Mouse (Mus musculus) midbrain, embryonic 14.5 days (tissue): Measurements from ENCODE around the gene Slc25a23. TPM values are rescaled to one million over a fixed set of nuclear protein-coding genes. Genes with fewer than 3 reads are reported as not detected.

Experiments used
- ATAC-seq: fragments of 200-750 bp; cut with Nextera tagmentation; 2 replicates; pipeline ENCODE4 v1.8.0; 2017; ENCODE audit warnings: moderate number of reproducible peaks, moderate library complexity; ENCODE audit not compliant: low FRiP score, low TSS enrichment
- DNase-seq: peaks from one replicate; pipeline ENCODE4 v3.0.0-alpha.2; 2015
- H3K27ac ChIP-seq: fragments of 300-500 bp; sonication (generic); replicated peaks from 2 replicates; pipeline ENCODE4 v1.5.1; 2014; ENCODE audit warnings: mild to moderate bottlenecking, low read depth, low read length, moderate library complexity
- H3K27me3 ChIP-seq: fragments of 300-500 bp; sonication (generic); 2 replicates; pipeline ENCODE4 v1.6.1; 2014; ENCODE audit warnings: low read length, control low read depth, mixed read lengths; ENCODE audit not compliant: control insufficient read depth, insufficient read depth
- H3K36me3 ChIP-seq: fragments of 300-500 bp; sonication (generic); 2 replicates; pipeline ENCODE4 v1.6.1; 2014; ENCODE audit warnings: low read length, control low read depth; ENCODE audit not compliant: control insufficient read depth, insufficient read depth
- H3K4me1 ChIP-seq: fragments of 300-500 bp; sonication (generic); 2 replicates; pipeline ENCODE4 v1.6.1; 2014; ENCODE audit warnings: mild to moderate bottlenecking, antibody characterized with exemption, low read length, control low read depth; ENCODE audit not compliant: control insufficient read depth, insufficient read depth
- H3K4me2 ChIP-seq: fragments of 300-500 bp; sonication (generic); 2 replicates; pipeline ENCODE4 v1.6.1; 2014; ENCODE audit warnings: mild to moderate bottlenecking, low read length, moderate library complexity
- H3K4me3 ChIP-seq: fragments of 300-500 bp; sonication (generic); replicated peaks from 2 replicates; pipeline ENCODE4 v1.5.1; 2014; ENCODE audit warnings: low read depth, low read length
- H3K9ac ChIP-seq: fragments of 300-500 bp; sonication (generic); replicated peaks from 2 replicates; pipeline ENCODE4 v1.6.1; 2014; ENCODE audit warnings: mild to moderate bottlenecking, low read length, moderate library complexity
- H3K9me3 ChIP-seq: fragments of 300-500 bp; sonication (generic); 2 replicates; pipeline ENCODE4 v1.6.1; 2016; ENCODE audit warnings: low read length, control low read depth, mixed read lengths; ENCODE audit not compliant: control insufficient read depth
- WGBS: fragments of 180-500 bp; shearing (Covaris S2); extraction: QIAGEN DNeasy Blood & Tissue Kit; methylation state at CpG from one replicate; pipeline ENCODE4 v1.1.7; 2014; 5-methylcytosine and 5-hydroxymethylcytosine counted together
- polyA plus RNA-seq: library from polyadenylated mRNA; unstranded; fragments of >200 nt; fragmentation: Nextera tagmentation; extraction: Ambion mirVana; gene quantifications from 2 replicates; pipeline ENCODE4 v1.2.1, GENCODE M21; 2014

Gene Slc25a23
- polyA plus RNA-seq, 1 experiment from 2014 or later, result 31.6 TPM

DNA sequence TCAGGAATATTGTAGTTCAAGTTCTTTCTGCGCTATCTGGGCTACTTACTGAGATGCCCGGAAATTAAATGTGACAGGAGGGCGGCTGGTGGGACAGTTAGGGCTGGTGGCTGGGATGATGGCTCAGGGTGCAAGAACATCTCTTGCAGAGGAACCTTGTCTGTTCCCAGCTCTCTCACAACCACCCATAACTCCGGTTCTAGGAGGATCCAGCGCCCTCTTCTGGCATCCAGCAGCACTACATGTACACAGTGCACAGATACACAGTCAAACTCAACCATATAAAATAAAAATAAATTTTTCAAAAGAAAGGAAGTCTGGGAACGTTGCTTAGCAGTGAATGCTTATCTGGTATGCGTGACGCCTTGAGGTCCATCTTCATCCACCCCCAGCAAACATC lies 20.7 kb downstream of the Slc25a23 start:
- Histone ChIP-seq H3K4me3 (no peak overlapping the region), H3K9ac (no peak overlapping the region), H3K27ac (no peak overlapping the region), H3K4me1 (no peaks in the 10 kb centered on the region), H3K9me3 (no peaks in the 10 kb centered on the region), H3K27me3 (peaks cover 9% of the 10 kb centered on the region; the same call in 1 of the 2 replicates), H3K36me3 (no peaks in the 10 kb centered on the region), H3K4me2 (no peak overlapping the region)
- 46% methylated on average over 8 of the region's 8 CpGs for WGBS
- ATAC-seq, result no peak
- DNase-seq, result no peak

DNA sequence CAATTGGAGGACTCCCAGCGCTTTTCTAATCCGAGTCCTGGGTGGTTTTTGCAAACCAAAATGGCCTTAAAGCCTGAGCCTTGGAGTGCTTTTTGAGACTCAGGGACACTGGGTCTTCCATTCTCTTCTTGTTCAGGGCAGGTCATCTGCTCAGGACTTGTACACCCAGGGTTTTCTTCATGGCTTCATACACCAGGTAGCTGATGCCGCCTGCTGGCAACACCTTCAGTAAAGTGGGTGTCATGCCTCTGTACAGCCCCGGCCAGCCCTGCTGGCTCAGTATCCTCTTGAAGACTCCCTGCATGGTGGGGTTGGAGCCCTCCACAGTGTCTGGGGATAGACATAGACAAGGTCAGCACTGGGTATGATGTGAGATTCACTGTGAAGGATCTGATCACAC lies 26.8 kb downstream of the Slc25a23 start:
- Histone ChIP-seq H3K4me2 (0 out of 2 replicates have a peak overlapping the region, but pooled peaks have one; percentile 63), H3K9ac (no peak overlapping the region), H3K4me3 (no peak overlapping the region), H3K27ac (peak overlapping the region; percentile 87; the same call in 1 of the 2 replicates), H3K4me1 (peaks cover 11% of the 10 kb centered on the region), H3K27me3 (0 out of 2 replicates have a peak, but pooled peaks cover under 1% of the 10 kb centered on the region), H3K36me3 (peaks cover 10% of the 10 kb centered on the region), H3K9me3 (no peaks in the 10 kb centered on the region)
- WGBS, result 86% methylated on average over 4 of the region's 4 CpGs
- DNase-seq (no peak), ATAC-seq (no peak)

DNA sequence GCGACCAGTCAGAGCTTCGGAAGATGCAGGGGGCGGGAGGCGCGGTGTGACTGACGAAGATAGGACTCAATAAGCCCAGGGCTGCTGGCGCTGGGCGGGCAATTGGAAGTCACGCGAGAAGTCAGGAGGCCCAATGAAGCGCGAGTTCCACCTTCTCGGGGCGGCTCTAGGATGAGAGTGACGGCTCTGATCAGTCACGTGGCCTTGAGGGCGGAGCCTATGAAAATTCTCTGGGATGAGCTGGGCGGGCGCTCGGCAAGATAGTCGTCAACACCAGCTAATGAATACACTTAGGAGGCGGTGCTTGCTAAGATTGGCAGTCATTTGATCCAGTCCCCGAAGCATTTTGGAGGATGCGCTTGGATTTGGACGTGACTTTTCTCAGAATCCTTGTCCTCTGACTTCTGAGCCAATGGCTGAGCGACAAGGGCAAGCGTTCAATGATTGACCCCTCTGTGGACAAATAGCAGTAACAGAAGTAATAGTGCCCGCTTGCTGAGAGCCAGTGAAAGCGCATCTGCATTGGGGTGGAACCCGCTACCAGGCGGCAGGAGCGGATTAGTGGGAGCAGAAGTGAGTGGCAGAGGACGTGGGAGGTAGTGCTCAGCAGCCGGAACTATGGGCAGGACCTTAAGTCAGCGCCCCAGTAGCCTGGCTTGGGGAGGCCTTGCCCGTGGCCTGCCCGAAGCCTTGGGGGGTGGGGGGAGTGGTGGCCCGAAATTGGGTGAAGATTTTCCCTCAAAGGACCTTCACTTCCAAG lies 27.8 kb downstream of the Slc25a23 start:
- Histone ChIP-seq H3K9me3 (no peaks in the 10 kb centered on the region), H3K4me3 (peak overlapping the region; percentile 36), H3K27me3 (no peaks in the 10 kb centered on the region), H3K4me2 (peak overlapping the region; percentile 63), H3K4me1 (peaks cover 11% of the 10 kb centered on the region), H3K36me3 (peaks cover 21% of the 10 kb centered on the region), H3K9ac (no peak overlapping the region; the same call in 1 of the 2 replicates), H3K27ac (peak overlapping the region; percentile 87)
- peak; percentile 97 for ATAC-seq
- DNase-seq, result peak; percentile 100
- under 1% methylated on average over 38 of the region's 38 CpGs for WGBS

DNA sequence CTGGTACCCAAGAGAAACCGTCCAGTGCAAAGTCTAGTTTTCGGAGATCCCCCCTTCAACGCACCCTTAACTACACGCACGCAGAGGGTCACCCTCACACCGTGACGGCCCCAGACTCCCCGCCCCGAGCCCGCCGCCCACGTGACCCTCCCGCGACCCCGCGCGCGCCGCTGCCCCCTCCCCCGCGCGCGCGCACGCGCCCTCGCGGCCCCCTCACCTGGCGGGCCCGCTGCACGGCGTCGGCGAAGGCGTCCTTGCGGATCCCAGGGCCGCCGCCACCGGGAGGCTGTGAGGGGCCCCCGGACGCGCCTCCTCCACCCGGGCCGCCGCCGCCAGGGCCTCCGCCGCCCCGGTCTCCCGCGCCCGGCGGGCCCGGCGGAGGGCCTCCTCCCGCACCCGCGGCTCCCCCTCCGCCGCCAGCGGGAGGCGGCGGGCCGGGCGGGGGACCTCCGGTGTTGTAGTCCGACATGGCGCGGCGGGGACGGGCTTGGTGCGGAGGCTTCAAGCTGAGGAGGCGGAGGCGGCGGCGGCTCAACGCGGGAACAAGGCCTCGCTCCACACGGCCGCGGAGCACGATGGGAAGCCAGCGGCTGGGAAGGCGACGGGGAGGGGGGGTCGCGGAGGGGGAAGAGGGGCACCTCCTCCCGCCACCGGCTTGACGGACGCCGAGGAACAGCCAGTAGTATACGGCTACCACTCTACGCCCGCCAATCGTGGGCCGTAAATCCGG lies 28.6 kb downstream of the Slc25a23 start, which contains the start of gene Khsrp:
TSS of gene Khsrp (minus strand) at position 592 of the 730 bp plus-strand sequence.
- peak; percentile 0; the same call in 1 of the 2 replicates for ATAC-seq
- no peaks in the 10 kb centered on the region for H3K27me3 ChIP-seq
- H3K36me3 ChIP-seq, result peaks cover 28% of the 10 kb centered on the region
- DNase-seq, result peak; percentile 77
- peak within 1 kb of the TSS; percentile 98 for H3K4me2 ChIP-seq
- under 1% methylated on average over 97 of the region's 99 CpGs for WGBS
- H3K27ac ChIP-seq, result peak within 1 kb of the TSS; percentile 94
- peak within 1 kb of the TSS; percentile 83 for H3K4me3 ChIP-seq
- H3K9me3 ChIP-seq, result no peaks in the 10 kb centered on the region
- peak within 1 kb of the TSS; percentile 98 for H3K9ac ChIP-seq
- peaks cover 11% of the 10 kb centered on the region for H3K4me1 ChIP-seq

DNA sequence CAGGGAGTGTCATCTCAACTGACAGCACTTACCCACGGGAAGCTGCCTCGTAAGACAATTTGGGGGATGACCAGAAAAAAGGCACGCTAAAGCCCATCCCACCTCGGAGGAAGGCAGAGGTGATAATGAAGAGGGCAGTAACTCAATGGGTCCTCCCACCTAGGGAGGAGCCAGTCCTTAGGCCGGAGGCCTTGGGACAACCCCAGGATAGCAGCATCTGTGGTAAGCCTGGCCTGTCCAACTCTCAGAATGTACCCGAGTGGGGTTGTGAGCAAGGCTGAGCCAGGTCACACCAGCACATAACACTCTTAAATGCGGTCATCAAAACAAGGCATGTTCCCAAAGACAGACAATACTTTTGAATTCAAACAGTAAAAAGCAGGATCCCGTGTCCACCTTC lies 30.0 kb downstream of the Slc25a23 start:
- H3K27ac ChIP-seq, result no peak overlapping the region
- 60% methylated on average over 8 of the region's 8 CpGs for WGBS
- no peak for ATAC-seq

DNA sequence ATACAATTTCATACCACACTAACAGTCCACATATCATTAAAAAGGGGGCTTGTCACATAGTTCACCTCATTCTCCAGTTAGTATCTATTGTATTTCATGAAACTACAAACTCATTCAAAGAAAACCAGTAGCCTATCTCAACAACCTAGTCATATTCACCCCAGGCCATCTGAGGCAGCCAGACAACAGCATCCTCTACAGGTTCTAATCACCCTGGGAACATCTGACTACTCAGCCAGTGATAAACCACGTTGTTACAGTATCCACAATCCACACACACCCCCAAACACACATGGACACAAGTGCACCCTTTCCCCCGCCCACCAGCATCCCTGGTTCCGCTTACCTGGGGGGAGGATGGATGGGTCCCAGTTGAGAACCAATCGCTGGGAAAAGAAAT lies 32.2 kb downstream of the Slc25a23 start:
- no peaks in the 10 kb centered on the region for H3K9me3 ChIP-seq
- 94% methylated on average over 4 of the region's 4 CpGs for WGBS
- no peaks in the 10 kb centered on the region for H3K27me3 ChIP-seq
- ATAC-seq (no peak), DNase-seq (no peak)
- no peak overlapping the region for H3K27ac ChIP-seq
- H3K9ac ChIP-seq, result no peak overlapping the region
- no peak overlapping the region for H3K4me3 ChIP-seq
- H3K36me3 ChIP-seq, result peaks cover 64% of the 10 kb centered on the region
- peaks cover 11% of the 10 kb centered on the region for H3K4me1 ChIP-seq
- H3K4me2 ChIP-seq, result no peak overlapping the region

More for the DNA sequence above, 30.0 kb downstream of the Slc25a23 start:
- Histone ChIP-seq H3K4me1 (peaks cover 11% of the 10 kb centered on the region), H3K27me3 (no peaks in the 10 kb centered on the region), H3K4me2 (peak overlapping the region; percentile 98), H3K36me3 (peaks cover 42% of the 10 kb centered on the region), H3K9me3 (no peaks in the 10 kb centered on the region), H3K9ac (peak overlapping the region; percentile 98), H3K4me3 (peak overlapping the region; percentile 83)
- DNase-seq, result no peak

DNA sequence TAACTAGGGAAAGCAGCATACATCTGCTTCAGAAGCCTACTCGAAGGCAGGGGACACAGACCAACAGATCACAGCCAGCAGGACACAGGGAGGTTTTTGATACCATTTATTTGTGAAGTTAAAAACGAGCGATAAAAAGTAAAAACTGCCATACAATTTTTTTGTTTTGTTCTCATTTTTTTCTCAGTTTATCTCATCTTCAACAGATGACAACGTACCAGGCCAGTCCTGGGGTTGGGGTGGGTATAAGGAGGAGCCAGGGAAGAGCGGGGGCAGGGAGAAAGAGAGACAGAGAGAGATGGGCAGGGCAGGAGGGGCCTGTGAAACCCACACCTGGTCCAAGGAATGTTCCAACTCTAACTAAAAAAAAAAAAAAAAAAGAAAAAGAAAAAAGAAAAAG lies 38.7 kb downstream of the Slc25a23 start:
- H3K4me1 ChIP-seq, result no peaks in the 10 kb centered on the region
- H3K4me2 ChIP-seq, result no peak overlapping the region
- H3K27me3 ChIP-seq, result no peaks in the 10 kb centered on the region
- H3K4me3 ChIP-seq, result no peak overlapping the region
- H3K36me3 ChIP-seq, result peaks cover 53% of the 10 kb centered on the region
- no peak overlapping the region for H3K27ac ChIP-seq
- no peak overlapping the region for H3K9ac ChIP-seq
- ATAC-seq, result no peak
- no peak for DNase-seq
- WGBS, result 92% methylated on average over 5 of the region's 5 CpGs
- H3K9me3 ChIP-seq, result no peaks in the 10 kb centered on the region

DNA sequence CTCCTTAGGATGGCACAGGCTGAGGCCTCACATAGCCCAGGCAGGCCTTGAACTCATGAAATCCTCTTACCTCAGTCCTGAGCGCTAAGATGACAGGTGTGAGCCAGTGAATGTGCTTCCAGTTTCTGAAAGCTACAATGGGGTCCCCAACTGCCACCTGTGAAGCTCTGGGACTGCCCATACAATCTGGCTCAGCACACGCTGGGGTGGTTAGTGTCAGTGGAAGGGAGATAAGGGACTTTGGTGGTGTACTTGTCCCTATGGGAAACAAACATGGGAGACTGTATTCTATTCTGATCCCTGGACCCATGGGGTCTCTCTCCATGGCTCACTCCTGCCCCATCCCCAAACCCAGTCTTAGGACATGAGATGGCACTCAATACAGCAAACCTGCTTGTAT lies 40.0 kb downstream of the Slc25a23 start:
- no peak for ATAC-seq
- Histone ChIP-seq H3K9me3 (no peaks in the 10 kb centered on the region), H3K27ac (no peak overlapping the region), H3K27me3 (no peaks in the 10 kb centered on the region), H3K9ac (no peak overlapping the region), H3K4me3 (no peak overlapping the region), H3K36me3 (peaks cover 40% of the 10 kb centered on the region), H3K4me1 (no peaks in the 10 kb centered on the region), H3K4me2 (no peak overlapping the region)
- DNase-seq, result no peak
- WGBS, result 89% methylated on average over 2 of the region's 2 CpGs
